Mouse (Mus musculus) spleen, adult 2 months (tissue): ENCODE measurements around the gene Akna. TPM values are rescaled to one million over a fixed set of nuclear protein-coding genes. Genes with fewer than 3 reads are reported as not detected.
A peak's percentile ranks its signal among the peaks of the same experiment; 100 is the strongest.
"Not testable (repeated sequence)": the region's sequence is repeated elsewhere in the genome, so short reads cannot be mapped to it uniquely, and the experiment has no call there.

Source experiments
- DNase-seq, 2 experiments: peaks; one replicate each; pipeline versions ENCODE4 v3.0.0 to v3.0.0-alpha.2; 2012 to 2021; ENCODE audit warnings: low spot score in 2 of 2, low read depth in 1 of 2
- H3K27ac ChIP-seq: fragments of 200-500 bp; 2 replicates; pipeline ENCODE4 v1.5.1; 2012; ENCODE audit warnings: low read length, inconsistent platforms; ENCODE audit not compliant: insufficient read depth
- H3K27me3 ChIP-seq: fragments of 200-500 bp; 2 replicates; pipeline ENCODE4 v1.6.1; 2012; ENCODE audit warnings: mild to moderate bottlenecking, moderate library complexity, low read length, inconsistent platforms; ENCODE audit not compliant: control insufficient read depth, insufficient read depth
- H3K36me3 ChIP-seq: fragments of 200-500 bp; 2 replicates; pipeline ENCODE4 v1.6.1; 2012; ENCODE audit warnings: mild to moderate bottlenecking, low read length, inconsistent platforms; ENCODE audit not compliant: control insufficient read depth, insufficient read depth
- H3K4me1 ChIP-seq: fragments of 200-500 bp; 2 replicates; pipeline ENCODE4 v1.6.1; 2011; ENCODE audit warnings: inconsistent platforms; ENCODE audit not compliant: control insufficient read depth, insufficient read depth, insufficient read length
- H3K4me3 ChIP-seq: fragments of 200-500 bp; 2 replicates; pipeline ENCODE4 v1.5.1; 2011; ENCODE audit warnings: mild to moderate bottlenecking, inconsistent platforms; ENCODE audit not compliant: insufficient read depth, insufficient read length; ENCODE audit errors: extremely low read depth
- CTCF ChIP-seq: fragments of 200-500 bp; IDR thresholded peaks from 2 replicates; pipeline ENCODE4 v1.5.1; 2011; ENCODE audit warnings: mild to moderate bottlenecking, inconsistent platforms; ENCODE audit not compliant: insufficient read depth, insufficient read length, insufficient replicate concordance; ENCODE audit errors: extremely low read depth
- POLR2A ChIP-seq: fragments of 200-500 bp; IDR thresholded peaks from 2 replicates; pipeline ENCODE4 v1.6.1; 2011; ENCODE audit warnings: low read depth, low read length, inconsistent platforms
- WGBS: fragments of 180-500 bp; shearing (Covaris S2); methylation state at CpG from one replicate; pipeline ENCODE4 v1.1.7; 2018; 5-methylcytosine and 5-hydroxymethylcytosine counted together
- polyA plus RNA-seq: library from polyadenylated mRNA; depleted of rRNA; stranded (reverse); fragments of >200 nt; gene quantifications from 2 replicates; pipeline ENCODE4 v1.2.3, GENCODE M21; 2012; rRNA removed

Akna gene
- polyA plus RNA-seq, 1 experiment = 94.1 TPM

DNA sequence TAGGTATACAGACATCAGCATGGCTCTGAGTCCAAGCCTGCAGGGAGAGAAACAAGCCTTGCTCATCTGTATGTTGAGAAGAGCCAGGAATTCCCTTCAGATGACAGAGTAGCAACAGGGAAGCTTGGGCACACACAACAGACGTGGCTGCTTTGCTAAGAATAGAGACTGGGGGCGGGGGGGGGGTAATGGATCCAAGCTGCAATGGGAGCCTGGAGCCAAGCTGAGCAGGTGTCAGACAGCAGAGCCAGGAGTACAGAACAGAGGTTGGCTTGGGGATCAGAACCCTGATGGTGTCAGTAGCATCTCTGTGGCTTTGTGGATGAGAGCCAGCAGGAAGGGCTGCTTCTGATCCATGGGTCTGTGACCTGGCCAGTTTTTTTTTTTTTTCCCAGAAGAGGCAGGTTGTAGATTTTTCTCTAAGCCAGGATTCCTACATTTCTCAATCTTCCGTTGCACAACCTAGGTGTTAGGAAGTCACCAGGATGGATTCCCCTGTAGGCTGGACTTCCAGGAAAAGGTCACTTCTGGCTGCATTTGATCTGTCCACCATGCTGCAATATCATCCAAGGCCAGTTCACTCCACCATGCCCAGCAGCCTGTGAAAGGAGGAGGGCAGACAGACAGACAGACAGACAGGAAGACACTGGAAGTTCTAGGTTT, 64.6 kb downstream of the Akna start:
- H3K4me3 ChIP-seq = no peak overlapping the region
- no peak for DNase-seq
- TF ChIP-seq CTCF (no peak), POLR2A (no peak)
- no peak overlapping the region for H3K27ac ChIP-seq
- 82% methylated on average over 3 of the region's 3 CpGs for WGBS
- no peaks in the 10 kb centered on the region for H3K27me3 ChIP-seq
- H3K4me1 ChIP-seq = no peaks in the 10 kb centered on the region
- H3K36me3 ChIP-seq = no peaks in the 10 kb centered on the region

DNA sequence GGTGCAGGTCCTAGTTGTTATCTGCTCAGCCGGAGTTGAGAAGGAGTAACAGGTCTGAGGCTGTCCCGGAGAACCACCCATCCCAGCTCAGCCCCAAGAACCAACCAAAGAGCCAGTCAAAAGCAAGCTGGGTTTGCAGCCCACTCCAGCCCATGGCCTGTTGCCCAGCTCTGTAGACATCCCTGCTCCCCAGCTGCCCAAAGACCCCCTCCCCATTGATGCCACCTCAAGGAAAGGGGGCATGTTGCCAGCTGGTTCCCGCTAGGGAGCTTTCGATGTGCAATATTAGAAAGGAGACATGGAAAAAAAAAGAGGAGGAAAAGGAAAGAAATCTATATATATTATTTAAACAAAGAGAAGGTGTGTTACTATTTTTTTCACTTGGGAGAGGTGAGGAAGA, 69.8 kb downstream of the Akna start:
- WGBS = 92% methylated on average over 4 of the region's 4 CpGs
- TF ChIP-seq CTCF (no peak), POLR2A (no peak)

DNA sequence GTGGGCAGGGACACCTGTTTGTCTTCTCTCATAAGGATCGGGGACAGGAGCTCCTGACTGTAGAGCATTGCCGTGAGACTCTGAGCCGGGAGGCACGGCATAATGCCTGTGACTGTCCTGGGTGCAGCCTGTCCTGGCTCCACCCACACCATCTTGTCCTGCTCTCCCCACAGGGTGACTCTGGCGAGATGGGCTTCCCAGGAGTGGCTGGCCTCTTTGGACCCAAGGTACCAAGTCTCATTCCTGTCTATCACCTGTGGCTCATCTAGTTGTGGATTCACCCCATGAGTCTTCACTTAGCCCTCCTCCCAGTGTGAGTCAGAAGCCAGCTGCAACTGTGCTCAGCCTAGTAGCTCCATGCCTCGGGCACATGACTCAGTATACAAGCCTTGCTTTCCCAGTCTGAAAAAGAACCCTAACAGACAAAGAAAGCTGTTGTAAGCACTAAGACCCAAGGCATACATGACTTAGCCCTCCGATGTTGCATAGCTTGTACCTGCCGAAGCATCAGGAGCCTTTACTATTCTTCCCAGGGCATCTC, 79.8 kb downstream of the Akna start:
- no peaks in the 10 kb centered on the region for H3K27me3 ChIP-seq
- 94% methylated on average over 8 of the region's 8 CpGs for WGBS
- DNase-seq = no peak
- H3K4me1 ChIP-seq = no peaks in the 10 kb centered on the region
- no peak overlapping the region for H3K27ac ChIP-seq
- TF ChIP-seq POLR2A (no peak), CTCF (no peak)
- no peak overlapping the region for H3K4me3 ChIP-seq
- no peaks in the 10 kb centered on the region for H3K36me3 ChIP-seq

More for the DNA sequence above, 69.8 kb downstream of the Akna start:
- DNase-seq = no peak
- Histone ChIP-seq H3K4me1 (no peaks in the 10 kb centered on the region), H3K4me3 (no peak overlapping the region), H3K27me3 (no peaks in the 10 kb centered on the region), H3K36me3 (no peaks in the 10 kb centered on the region), H3K27ac (no peak overlapping the region)

DNA sequence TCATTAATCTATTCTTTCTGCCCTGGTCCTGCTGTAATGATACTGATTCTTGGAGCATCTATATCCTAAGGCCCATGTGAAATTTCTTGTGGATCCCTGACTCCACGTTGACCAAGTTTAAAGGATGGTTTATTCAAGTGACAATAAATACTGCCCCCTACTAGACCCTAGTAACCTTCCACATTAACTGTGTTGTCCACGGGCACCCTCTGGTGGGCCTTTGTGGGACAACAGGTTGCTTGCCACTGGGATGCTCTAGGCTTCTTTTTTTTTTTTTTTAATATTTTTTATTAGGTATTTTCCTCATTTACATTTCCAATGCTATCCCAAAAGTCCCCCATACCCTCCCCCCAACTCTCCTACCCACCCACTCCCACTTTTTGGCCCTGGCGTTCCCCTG, 83.6 kb downstream of the Akna start:
- H3K4me1 ChIP-seq, H3K27ac ChIP-seq, H3K36me3 ChIP-seq, H3K27me3 ChIP-seq, H3K4me3 ChIP-seq: not testable (repeated sequence)
- peak in 1 of 2 experiments; percentile 39 for DNase-seq
- TF ChIP-seq CTCF = peak; percentile 41; the same call in 1 of the 2 replicates
- 27% methylated on average over 3 of the region's 3 CpGs for WGBS

Other genes starting within 250 kb of the Akna start
- 0.15 and 0.32 TPM in 2 replicates for gene Ambp, start 248.6 kb downstream of the Akna start, polyA plus RNA-seq
- gene Kif12, start 231.2 kb downstream of the Akna start, polyA plus RNA-seq = 0.18 and 0.19 TPM in 2 replicates
- 9.1 and 10.2 TPM in 2 replicates for gene Col27a1, start 189.3 kb downstream of the Akna start, polyA plus RNA-seq
- 0.43 and 0.53 TPM in 2 replicates for gene Orm1, start 58.8 kb downstream of the Akna start, polyA plus RNA-seq
- not detected in 2 replicates for gene Orm3, start 47.2 kb downstream of the Akna start, polyA plus RNA-seq
- gene Orm2, start 40.9 kb downstream of the Akna start, polyA plus RNA-seq = not detected in 2 replicates
- gene Whrn, start 92.6 kb upstream of the Akna start, polyA plus RNA-seq = 16.4 and 18.7 TPM in 2 replicates
- gene Atp6v1g1, start 141.4 kb upstream of the Akna start, polyA plus RNA-seq = 17.0 and 17.2 TPM in 2 replicates
- 13.8 and 15.8 TPM in 2 replicates for gene Tmem268, start 155.4 kb upstream of the Akna start, polyA plus RNA-seq
- gene Gm11213, start 201.9 kb upstream of the Akna start, polyA plus RNA-seq = not detected in 2 replicates
- gene Tex48, start 219.1 kb upstream of the Akna start, polyA plus RNA-seq = not detected in 2 replicates